Mouse (Mus musculus): ENCODE results near the gene Gpr137. TPM values are rescaled to one million over a fixed set of nuclear protein-coding genes. Genes with fewer than 3 reads are reported as not detected.

The Gpr137 gene
- total and polyA plus RNA-seq, 2 experiments from 2014 or later: 68.5 to 75.2 TPM

DNA sequence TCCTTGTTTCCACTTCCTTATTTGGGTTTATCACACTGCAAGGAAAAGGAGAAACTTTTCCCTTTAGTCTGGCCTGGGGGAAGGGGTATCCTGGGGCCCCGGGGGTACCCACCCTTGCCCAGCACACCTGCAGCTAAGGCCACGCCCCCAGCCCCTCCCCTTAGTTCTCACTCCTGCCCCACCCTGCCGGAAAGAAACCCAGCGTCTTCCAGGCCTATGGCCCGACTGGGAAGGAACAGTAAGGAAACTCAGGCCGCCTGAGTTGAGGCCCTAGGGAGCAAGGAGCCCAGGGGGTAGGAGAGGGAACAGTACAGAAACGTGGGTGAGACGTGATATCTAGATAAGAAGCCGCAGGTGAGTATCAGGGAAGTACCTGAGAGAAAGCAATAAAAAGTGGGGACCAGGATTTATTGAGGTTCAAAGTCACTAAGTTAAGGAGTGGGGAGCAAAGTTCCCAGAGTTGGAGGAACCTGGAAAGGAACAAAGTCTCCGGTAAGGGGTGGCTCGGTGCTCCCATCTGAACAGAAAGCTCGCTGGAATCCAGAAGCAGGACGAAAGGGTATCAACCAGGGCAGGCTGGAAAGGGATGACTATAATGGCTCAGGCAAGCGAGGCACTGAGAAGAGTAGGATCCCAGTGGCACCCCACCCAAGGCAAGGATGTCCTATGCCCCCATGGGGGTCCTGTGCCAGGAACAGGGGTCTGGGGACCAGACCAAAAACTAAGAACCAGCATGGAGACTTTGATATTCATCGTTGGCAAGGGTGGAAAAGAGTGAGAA lies 26.4 kb upstream of the Gpr137 start:
- H3K4me3 ChIP-seq (ENCODE audit: low read depth, low read length): peak overlapping the region; percentile 35; the same call in 1 of the 2 replicates
- ATAC-seq (no peak), DNase-seq (no peak)
- H3K4me2 ChIP-seq (ENCODE audit: low read depth): peak overlapping the region; percentile 39
- no peaks in the 10 kb centered on the region for H3K27me3 ChIP-seq (ENCODE audit: insufficient read depth, low read length)
- no peaks in the 10 kb centered on the region for H3K9me3 ChIP-seq (ENCODE audit: low read length)
- no peaks in the 10 kb centered on the region for H3K36me3 ChIP-seq (ENCODE audit: insufficient read depth)
- H3K9ac ChIP-seq: 0 out of 2 replicates have a peak overlapping the region, but pooled peaks have one; percentile 11
- 0 out of 2 replicates have a peak, but pooled peaks cover 3% of the 10 kb centered on the region for H3K4me1 ChIP-seq (ENCODE audit: insufficient read depth)
- H3K27ac ChIP-seq (ENCODE audit: low read depth, low read length): no peak overlapping the region
- WGBS: 17% methylated on average over 15 of the region's 15 CpGs
- no peak for TF ChIP-seq CTCF (IDR thresholded peaks at IDR 0.05; ENCODE audit: low read depth)

DNA sequence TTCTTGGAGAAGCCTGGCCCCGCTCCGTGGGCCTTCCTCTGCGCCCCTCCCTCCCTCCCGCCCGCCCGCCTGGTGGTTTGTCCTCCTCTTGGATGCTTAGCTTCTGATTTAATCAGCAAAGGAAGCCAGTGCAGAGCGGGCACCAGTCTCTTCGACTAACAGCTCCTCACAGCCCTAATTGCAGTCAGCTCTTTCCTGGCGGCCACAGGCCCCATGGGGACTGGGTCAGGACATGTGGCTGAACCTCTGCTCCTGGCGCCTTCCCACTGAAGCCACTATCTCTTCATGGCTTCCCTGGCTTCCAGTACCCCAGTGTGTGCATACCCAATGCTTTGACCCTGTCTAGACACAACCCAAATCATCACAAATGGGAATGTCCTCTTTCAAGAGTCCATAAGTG lies 14.2 kb upstream of the Gpr137 start:
- no peak overlapping the region for H3K9ac ChIP-seq
- no peak for TF ChIP-seq CTCF (IDR thresholded peaks at IDR 0.05; ENCODE audit: low read depth)
- H3K4me3 ChIP-seq (ENCODE audit: low read depth, low read length): no peak overlapping the region
- DNase-seq: no peak
- H3K27ac ChIP-seq (ENCODE audit: low read depth, low read length): no peak overlapping the region
- H3K4me1 ChIP-seq (ENCODE audit: insufficient read depth): 0 out of 2 replicates have a peak, but pooled peaks cover 6% of the 10 kb centered on the region
- no peaks in the 10 kb centered on the region for H3K27me3 ChIP-seq (ENCODE audit: insufficient read depth, low read length)
- no peak overlapping the region for H3K4me2 ChIP-seq (ENCODE audit: low read depth)
- no peaks in the 10 kb centered on the region for H3K9me3 ChIP-seq (ENCODE audit: low read length)
- no peak for ATAC-seq
- peaks cover 6% of the 10 kb centered on the region; the same call in 1 of the 2 replicates for H3K36me3 ChIP-seq (ENCODE audit: insufficient read depth)
- 81% methylated on average over 10 of the region's 10 CpGs for WGBS

DNA sequence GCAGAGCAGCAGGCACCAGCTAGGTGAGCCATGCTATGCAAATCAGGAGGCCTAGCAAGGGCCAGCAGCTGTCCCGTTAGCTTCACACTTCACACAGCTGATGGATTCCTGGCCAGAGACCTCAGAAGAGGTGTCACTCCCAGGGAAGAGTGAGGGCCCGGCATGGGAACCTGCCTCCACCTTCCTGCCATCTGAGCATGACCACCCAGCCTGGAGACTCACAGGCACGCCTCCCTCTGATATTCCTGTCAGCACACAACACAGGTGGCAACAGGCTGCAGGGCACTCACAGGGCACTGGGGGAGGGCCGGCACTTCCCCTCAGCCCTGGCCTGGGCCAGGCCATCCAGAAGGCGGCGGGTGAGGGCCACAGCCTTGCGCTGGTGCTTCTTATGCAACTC lies 13.1 kb upstream of the Gpr137 start:
- Histone ChIP-seq H3K4me3 (ENCODE audit: low read depth, low read length) (no peak overlapping the region), H3K4me1 (ENCODE audit: insufficient read depth) (peaks cover 6% of the 10 kb centered on the region; the same call in 1 of the 2 replicates), H3K4me2 (ENCODE audit: low read depth) (no peak overlapping the region), H3K27me3 (ENCODE audit: insufficient read depth, low read length) (no peaks in the 10 kb centered on the region), H3K36me3 (ENCODE audit: insufficient read depth) (peaks cover 6% of the 10 kb centered on the region; the same call in 1 of the 2 replicates), H3K9ac (no peak overlapping the region), H3K27ac (ENCODE audit: low read depth, low read length) (no peak overlapping the region), H3K9me3 (ENCODE audit: low read length) (no peaks in the 10 kb centered on the region)
- ATAC-seq (no peak), DNase-seq (no peak)
- TF ChIP-seq CTCF (IDR thresholded peaks at IDR 0.05; ENCODE audit: low read depth): no peak
- 91% methylated on average over 7 of the region's 7 CpGs for WGBS

DNA sequence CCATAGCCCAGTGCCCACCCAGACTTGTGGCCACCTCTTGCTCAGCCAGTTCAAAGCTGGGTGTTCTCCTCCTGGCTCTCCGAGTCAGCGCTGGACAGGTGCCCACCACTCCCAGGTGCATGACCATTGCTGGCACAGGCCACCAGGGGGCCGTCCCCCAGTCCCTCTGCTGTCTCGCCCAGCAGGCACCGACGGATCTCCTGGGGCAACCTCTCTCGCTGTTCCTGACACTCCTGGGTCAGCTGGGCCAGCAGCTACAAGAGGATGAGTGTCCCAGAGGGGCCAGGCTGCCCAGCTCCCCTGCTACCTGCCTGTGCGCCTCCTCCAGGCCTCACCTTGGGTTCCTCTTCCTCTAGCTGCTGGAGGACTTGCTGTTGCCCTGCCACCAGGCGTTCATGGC lies 11.8 kb upstream of the Gpr137 start:
- peaks cover 12% of the 10 kb centered on the region; the same call in 1 of the 2 replicates for H3K4me1 ChIP-seq (ENCODE audit: insufficient read depth)
- no peak overlapping the region for H3K9ac ChIP-seq
- no peak overlapping the region for H3K4me3 ChIP-seq (ENCODE audit: low read depth, low read length)
- H3K27me3 ChIP-seq (ENCODE audit: insufficient read depth, low read length): no peaks in the 10 kb centered on the region
- H3K27ac ChIP-seq (ENCODE audit: low read depth, low read length): no peak overlapping the region
- no peak overlapping the region for H3K4me2 ChIP-seq (ENCODE audit: low read depth)
- H3K36me3 ChIP-seq (ENCODE audit: insufficient read depth): peaks cover 7% of the 10 kb centered on the region; the same call in 1 of the 2 replicates
- peak; percentile 45 for TF ChIP-seq CTCF (IDR thresholded peaks at IDR 0.05; ENCODE audit: low read depth)
- no peak for DNase-seq
- no peaks in the 10 kb centered on the region for H3K9me3 ChIP-seq (ENCODE audit: low read length)
- 48% methylated on average over 9 of the region's 9 CpGs for WGBS
- no peak for ATAC-seq

DNA sequence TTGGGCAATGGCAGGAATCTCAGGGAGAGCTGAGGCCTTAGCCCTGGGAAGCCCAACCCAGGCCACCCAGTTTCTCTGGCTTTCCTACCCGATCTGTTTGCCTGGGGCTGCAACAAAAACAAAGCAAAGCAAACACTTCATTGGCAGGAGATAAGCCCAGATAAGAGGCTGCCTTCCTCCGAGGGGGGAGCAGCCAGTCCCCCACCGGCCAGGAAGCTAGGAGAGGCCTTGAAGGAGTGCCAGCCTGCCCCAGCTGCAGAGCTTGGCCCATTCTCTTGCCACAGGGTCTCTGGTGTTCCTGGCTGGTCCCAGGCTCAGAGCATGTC lies 10.4 kb upstream of the Gpr137 start:
- DNase-seq: no peak
- WGBS: 11% methylated on average over 3 of the region's 3 CpGs
- no peak overlapping the region for H3K4me3 ChIP-seq (ENCODE audit: low read depth, low read length)
- no peaks in the 10 kb centered on the region for H3K9me3 ChIP-seq (ENCODE audit: low read length)
- peak overlapping the region; percentile 58; the same call in 1 of the 2 replicates for H3K9ac ChIP-seq
- H3K27ac ChIP-seq (ENCODE audit: low read depth, low read length): peak overlapping the region; percentile 79; the same call in 1 of the 2 replicates
- H3K4me2 ChIP-seq (ENCODE audit: low read depth): peak overlapping the region; percentile 92
- peaks cover 3% of the 10 kb centered on the region; the same call in 1 of the 2 replicates for H3K36me3 ChIP-seq (ENCODE audit: insufficient read depth)
- no peaks in the 10 kb centered on the region for H3K27me3 ChIP-seq (ENCODE audit: insufficient read depth, low read length)
- no peak for TF ChIP-seq CTCF (IDR thresholded peaks at IDR 0.05; ENCODE audit: low read depth)
- peaks cover 12% of the 10 kb centered on the region; the same call in 1 of the 2 replicates for H3K4me1 ChIP-seq (ENCODE audit: insufficient read depth)
- no peak for ATAC-seq

DNA sequence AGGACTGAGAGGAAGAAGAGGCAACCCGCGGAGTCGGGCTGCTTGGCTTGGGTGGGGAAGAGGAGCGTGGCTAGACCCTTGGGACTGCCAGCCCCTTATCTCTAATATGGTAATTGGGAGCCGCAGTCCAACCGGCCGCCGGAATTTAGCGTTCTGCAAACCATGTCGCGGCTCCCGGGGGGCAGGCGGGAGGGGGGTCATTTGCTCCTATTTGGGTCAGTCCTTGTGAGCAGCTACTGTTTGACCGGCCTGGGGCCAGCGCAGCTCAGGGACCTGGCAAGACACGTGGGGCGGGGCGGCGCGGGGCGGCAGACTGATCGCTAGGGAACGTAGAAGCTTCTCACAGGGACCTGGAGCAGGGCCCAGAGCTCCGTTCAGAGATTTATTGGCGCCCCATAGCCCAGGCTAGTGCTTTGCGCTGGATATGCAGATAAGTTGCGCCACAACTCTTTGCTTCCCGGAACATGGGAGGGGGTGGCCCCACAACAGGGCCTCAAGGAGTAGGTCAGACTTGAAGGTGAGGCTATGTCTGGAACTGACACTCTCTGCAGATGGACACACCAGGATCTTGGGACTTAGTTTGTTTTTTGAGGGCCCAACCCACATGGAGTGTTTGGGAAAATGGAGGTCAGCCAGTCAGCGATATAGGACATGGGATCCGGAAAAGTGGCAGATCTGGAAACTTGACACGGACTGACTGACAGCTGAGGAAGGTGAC lies 9.9 kb upstream of the Gpr137 start:
- H3K36me3 ChIP-seq (ENCODE audit: insufficient read depth): peaks cover 3% of the 10 kb centered on the region; the same call in 1 of the 2 replicates
- WGBS: 2% methylated on average over 31 of the region's 31 CpGs
- H3K27ac ChIP-seq (ENCODE audit: low read depth, low read length): peak overlapping the region; percentile 79
- peaks cover 12% of the 10 kb centered on the region; the same call in 1 of the 2 replicates for H3K4me1 ChIP-seq (ENCODE audit: insufficient read depth)
- TF ChIP-seq CTCF (IDR thresholded peaks at IDR 0.05; ENCODE audit: low read depth): no peak
- peak overlapping the region; percentile 58 for H3K9ac ChIP-seq
- peak overlapping the region; percentile 92 for H3K4me2 ChIP-seq (ENCODE audit: low read depth)
- H3K9me3 ChIP-seq (ENCODE audit: low read length): no peaks in the 10 kb centered on the region
- ATAC-seq (peak; percentile 44), DNase-seq (peak; percentile 70)
- peak overlapping the region; percentile 46 for H3K4me3 ChIP-seq (ENCODE audit: low read depth, low read length)
- no peaks in the 10 kb centered on the region for H3K27me3 ChIP-seq (ENCODE audit: insufficient read depth, low read length)

Measured in forebrain, postnatal 0 days (tissue).